Mouse (Mus musculus) ES-Bruce4 (cell line): ENCODE data around the gene Adm.

Experiments
- CTCF ChIP-seq: IDR thresholded peaks from one replicate; pipeline ENCODE4 v1.8.1; 2011; ENCODE audit warnings: low read depth, low read length
- POLR2A ChIP-seq: IDR thresholded peaks from one replicate; pipeline ENCODE4 v1.8.1; 2011; ENCODE audit warnings: low read length; ENCODE audit not compliant: insufficient read depth

DNA sequence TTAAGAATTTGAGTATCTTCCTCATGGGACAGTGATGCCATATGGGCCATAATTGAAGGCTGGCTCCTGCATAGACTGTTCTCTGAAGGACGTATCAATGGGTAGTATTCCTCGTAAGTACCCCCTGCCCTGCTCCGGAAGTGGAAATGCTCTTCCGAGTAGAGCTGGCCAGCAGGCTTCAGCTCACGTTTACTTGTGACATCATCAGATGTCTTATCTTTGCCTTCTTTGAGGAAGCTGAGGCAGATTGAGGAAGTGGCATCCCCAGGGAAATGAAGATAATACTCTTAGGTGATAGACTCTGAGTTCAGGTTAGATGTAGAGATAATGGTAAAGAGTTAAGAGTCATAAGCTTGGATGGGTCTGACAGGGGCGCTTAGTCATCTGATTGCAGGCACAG lies 18.4 kb downstream of the Adm start:
- TF ChIP-seq CTCF: no peak
- no peak for TF ChIP-seq POLR2A
